Mouse (Mus musculus) midbrain, embryonic 16.5 days (tissue): Measurements from ENCODE around the gene C030005K15Rik. TPM values are rescaled to one million over a fixed set of nuclear protein-coding genes. Genes with fewer than 3 reads are reported as not detected.

Experiments used
- ATAC-seq: fragments of 200-750 bp; cut with Nextera tagmentation; 2 replicates; pipeline ENCODE4 v1.8.0; 2017; ENCODE audit warnings: moderate TSS enrichment
- H3K27ac ChIP-seq: fragments of 300-500 bp; sonication (generic); 2 replicates; pipeline ENCODE4 v1.5.1; 2014; ENCODE audit warnings: mild to moderate bottlenecking, low read length, mixed read lengths
- H3K27me3 ChIP-seq: fragments of 300-500 bp; sonication (generic); 2 replicates; pipeline ENCODE4 v1.6.1; 2014; ENCODE audit warnings: low read depth, low read length, mixed read lengths; ENCODE audit not compliant: control insufficient read depth, insufficient read depth
- H3K36me3 ChIP-seq: fragments of 300-500 bp; sonication (generic); 2 replicates; pipeline ENCODE4 v1.6.1; 2014; ENCODE audit warnings: mild to moderate bottlenecking, low read length, moderate library complexity, mixed read lengths; ENCODE audit not compliant: control insufficient read depth, insufficient read depth
- H3K4me1 ChIP-seq: fragments of 300-500 bp; sonication (generic); 2 replicates; pipeline ENCODE4 v1.6.1; 2014; ENCODE audit warnings: mild to moderate bottlenecking, low read length, mixed read lengths; ENCODE audit not compliant: control insufficient read depth, insufficient read depth
- H3K4me2 ChIP-seq: fragments of 300-500 bp; sonication (generic); 2 replicates; pipeline ENCODE4 v1.6.1; 2014; ENCODE audit warnings: mild to moderate bottlenecking, low read length, mixed read lengths
- H3K4me3 ChIP-seq: fragments of 300-500 bp; sonication (generic); 2 replicates; pipeline ENCODE4 v1.5.1; 2014; ENCODE audit warnings: low read depth, mild to moderate bottlenecking, low read length, moderate library complexity, mixed read lengths
- H3K9ac ChIP-seq: fragments of 300-500 bp; sonication (generic); 2 replicates; pipeline ENCODE4 v1.6.1; 2014; ENCODE audit warnings: low read depth, low read length, mixed read lengths
- H3K9me3 ChIP-seq: fragments of 300-500 bp; sonication (generic); replicated peaks from 2 replicates; pipeline ENCODE4 v1.6.1; 2014; ENCODE audit warnings: mild to moderate bottlenecking, low read length, mixed read lengths; ENCODE audit not compliant: control insufficient read depth, poor library complexity, severe bottlenecking
- polyA plus RNA-seq: library from polyadenylated mRNA; unstranded; fragments of >200 nt; fragmentation: Nextera tagmentation; extraction: Ambion mirVana; gene quantifications from 2 replicates; pipeline ENCODE4 v1.2.1, GENCODE M21; 2015

C030005K15Rik gene
- polyA plus RNA-seq, 1 experiment from 2014 or later: not detected

GRCm38 (mm10) chr10:97682981-97683380 is 43.6 kb downstream of the C030005K15Rik start:
- H3K27ac ChIP-seq: no peak overlapping the region
- H3K9ac ChIP-seq: no peak overlapping the region
- ATAC-seq: no peak
- no peaks in the 10 kb centered on the region for H3K9me3 ChIP-seq
- H3K4me1 ChIP-seq: no peaks in the 10 kb centered on the region
- H3K4me2 ChIP-seq: no peak overlapping the region
- H3K36me3 ChIP-seq: no peaks in the 10 kb centered on the region
- H3K4me3 ChIP-seq: no peak overlapping the region
- no peaks in the 10 kb centered on the region for H3K27me3 ChIP-seq

Other genes starting within 250 kb of the C030005K15Rik start
- 45.0 and 51.1 TPM in 2 replicates for gene Dcn, start 247.1 kb downstream of the C030005K15Rik start, polyA plus RNA-seq
- gene Lum, start 161.6 kb downstream of the C030005K15Rik start, polyA plus RNA-seq: 11.3 and 12.9 TPM in 2 replicates
- gene Kera, start 119.9 kb downstream of the C030005K15Rik start, polyA plus RNA-seq: not detected in 2 replicates
- gene Epyc, start 82.7 kb downstream of the C030005K15Rik start, polyA plus RNA-seq: 0.16 and 0.57 TPM in 2 replicates
- not detected in 2 replicates for gene Ccer1, start 33.7 kb downstream of the C030005K15Rik start, polyA plus RNA-seq